Mouse (Mus musculus) MEL (cell line): ENCODE data around the gene C1ql1. TPM values are rescaled to one million over a fixed set of nuclear protein-coding genes. Genes with fewer than 3 reads are reported as not detected.

ENCODE experiments used
- DNase-seq: peaks from one replicate; pipeline ENCODE4 v3.0.0; 2011; ENCODE audit warnings: low read depth, low spot score
- H3K27ac ChIP-seq: 2 replicates; pipeline ENCODE4 v1.5.1; 2012; ENCODE audit warnings: low read depth, mild to moderate bottlenecking, control low read depth, low read length, moderate library complexity; ENCODE audit not compliant: control insufficient read depth
- H3K27me3 ChIP-seq, 2 experiments: fragments of 150-350 bp in 1 of 2; sonication (generic) in 1 of 2; 2 replicates each; pipeline ENCODE4 v1.6.1; 2012; ENCODE audit warnings: low read length in 2 of 2, mild to moderate bottlenecking in 2 of 2, improper control_type of control experiment in 1 of 2, moderate library complexity in 1 of 2; ENCODE audit not compliant: insufficient read depth in 2 of 2, control insufficient read depth in 1 of 2
- H3K36me3 ChIP-seq, 2 experiments: 2 replicates each; pipeline ENCODE4 v1.6.1; 2012 to 2014; ENCODE audit warnings: low read length in 2 of 2, improper control_type of control experiment in 1 of 2, inconsistent platforms in 1 of 2, mild to moderate bottlenecking in 1 of 2; ENCODE audit not compliant: insufficient read depth in 2 of 2, control insufficient read depth in 1 of 2
- H3K4me1 ChIP-seq, 2 experiments: fragments of 150-350 bp in 1 of 2; sonication (generic) in 1 of 2; 2 replicates each; pipeline ENCODE4 v1.6.1; 2012; ENCODE audit warnings: low read length in 2 of 2, improper control_type of control experiment in 1 of 2, mild to moderate bottlenecking in 1 of 2; ENCODE audit not compliant: insufficient read depth in 2 of 2, control insufficient read depth in 1 of 2
- H3K4me3 ChIP-seq, 2 experiments: fragments of 150-350 bp in 1 of 2; sonication (generic) in 1 of 2; 2 replicates each; pipeline ENCODE4 v1.5.1; 2012; ENCODE audit warnings: low read depth in 2 of 2, low read length in 2 of 2, mild to moderate bottlenecking in 2 of 2, moderate library complexity in 2 of 2, control low read depth in 1 of 2, improper control_type of control experiment in 1 of 2; ENCODE audit not compliant: control insufficient read depth in 1 of 2, insufficient read depth in 1 of 2
- H3K79me2 ChIP-seq: 2 replicates; pipeline ENCODE4 v1.6.1; 2012; ENCODE audit warnings: mild to moderate bottlenecking, low read length, moderate library complexity; ENCODE audit not compliant: control insufficient read depth, poor library complexity, insufficient read depth
- H3K9ac ChIP-seq: 2 replicates; pipeline ENCODE4 v1.6.1; 2012; ENCODE audit warnings: low read depth, mild to moderate bottlenecking, control low read depth, low read length, moderate library complexity; ENCODE audit not compliant: control insufficient read depth, poor library complexity, severe bottlenecking
- H3K9me3 ChIP-seq: fragments of 150-350 bp; sonication (generic); replicated peaks from 2 replicates; pipeline ENCODE4 v1.6.1; 2012; ENCODE audit warnings: mild to moderate bottlenecking, low read length, improper control_type of control experiment, moderate library complexity; ENCODE audit not compliant: insufficient read depth
- CHD1 ChIP-seq: IDR thresholded peaks from 2 replicates; pipeline ENCODE4 v1.6.1; 2012; ENCODE audit warnings: low read depth, mild to moderate bottlenecking, inconsistent platforms, low read length, improper control_type of control experiment
- CTCF ChIP-seq, 3 experiments: IDR thresholded peaks in 2 of 3; conservative IDR thresholded peaks in 1 of 3; 2 replicates each; pipeline ENCODE4 v1.5.1; 2011 to 2012; ENCODE audit warnings: low read length in 3 of 3, low read depth in 2 of 3, mild to moderate bottlenecking in 2 of 3, improper control_type of control experiment in 1 of 3, inconsistent platforms in 1 of 3, mixed read lengths in 1 of 3, moderate library complexity in 1 of 3; ENCODE audit not compliant: control insufficient read depth in 1 of 3, insufficient read depth in 1 of 3, poor library complexity in 1 of 3, severe bottlenecking in 1 of 3
- ELF1 ChIP-seq: IDR thresholded peaks from 2 replicates; pipeline ENCODE4 v1.6.1; 2014; ENCODE audit warnings: low read depth, mild to moderate bottlenecking, inconsistent platforms, low read length, improper control_type of control experiment, moderate library complexity
- MXI1 ChIP-seq: IDR thresholded peaks from 2 replicates; pipeline ENCODE4 v1.6.1; 2011; ENCODE audit warnings: mild to moderate bottlenecking, low read depth, low read length, improper control_type of control experiment
- MYC ChIP-seq: IDR thresholded peaks from 2 replicates; pipeline ENCODE4 v1.6.1; 2011; ENCODE audit warnings: low read depth, mild to moderate bottlenecking, low read length, improper control_type of control experiment, moderate library complexity
- POLR2AphosphoS2 ChIP-seq: IDR thresholded peaks from 2 replicates; pipeline ENCODE4 v1.6.1; 2011; ENCODE audit warnings: low read length, improper control_type of control experiment
- RCOR1 ChIP-seq: IDR thresholded peaks from 2 replicates; pipeline ENCODE4 v1.6.1; 2012; ENCODE audit warnings: low read depth, mild to moderate bottlenecking, inconsistent platforms, low read length, improper control_type of control experiment
- TAL1 ChIP-seq: IDR thresholded peaks from 2 replicates; pipeline ENCODE4 v1.6.1; 2012; ENCODE audit warnings: mild to moderate bottlenecking, inconsistent platforms, low read length, moderate library complexity, mixed read lengths
- USF2 ChIP-seq, 2 experiments: IDR thresholded peaks; 2 replicates each; pipeline ENCODE4 v1.6.1; 2011 to 2012; ENCODE audit warnings: improper control_type of control experiment in 2 of 2, low read length in 2 of 2, borderline replicate concordance in 1 of 2, inconsistent platforms in 1 of 2, low read depth in 1 of 2, mild to moderate bottlenecking in 1 of 2; ENCODE audit not compliant: insufficient read depth in 1 of 2
- ZNF384 ChIP-seq: IDR thresholded peaks from 2 replicates; pipeline ENCODE4 v1.6.1; 2012; ENCODE audit warnings: low read depth, mild to moderate bottlenecking, inconsistent platforms, low read length, improper control_type of control experiment
- polyA plus RNA-seq, 2 experiments: library from polyadenylated mRNA; stranded (reverse) in 1 of 2; unstranded in 1 of 2; fragments of >175 nt in 1 of 2; fragments of >200 nt in 1 of 2; gene quantifications; 2 replicates each; pipeline versions ENCODE4 v1.2.1 to v1.2.4; 2012; ENCODE audit warnings: low replicate concordance in 2 of 2, low read depth in 1 of 2; ENCODE audit not compliant: insufficient read length in 2 of 2, insufficient read depth in 1 of 2, missing spikeins in 1 of 2
- total RNA-seq: library from RNA; depleted of rRNA; stranded (reverse); fragments of 300-350 nt; gene quantifications from 2 replicates; pipeline ENCODE4 v1.2.3, GENCODE M21; 2012

The C1ql1 gene
- total and polyA plus RNA-seq, 3 experiments: not detected

- no peak for TF ChIP-seq MXI1
- Histone ChIP-seq H3K4me3 (no peak overlapping the region), H3K36me3 (peaks cover 0 to 6% of the 10 kb centered on the region in 2 experiments; a peak in 2 of 4 replicates), H3K27me3 (peaks cover 22 to 25% of the 10 kb centered on the region in 2 experiments), H3K79me2 (no peaks in the 10 kb centered on the region), H3K4me1 (peaks cover 0 to 10% of the 10 kb centered on the region in 2 experiments; a peak in 1 of 4 replicates), H3K9me3 (no peaks in the 10 kb centered on the region), H3K9ac (no peak overlapping the region), H3K27ac (no peak overlapping the region)
- no peak for DNase-seq
These were observed 8.8 kb downstream of the C1ql1 start for GRCm38 (mm10) chr11:102937529-102938182.

- TF ChIP-seq TAL1: no peak
- TF ChIP-seq CHD1: no peak
- no peak for TF ChIP-seq MYC
- no peak for TF ChIP-seq ELF1
- no peak for TF ChIP-seq USF2 (IDR thresholded peaks at IDR 0.05; ENCODE audit: borderline replicate concordance in 1 of 2, insufficient read depth in 1 of 2, low read depth in 1 of 2, low read length in 2 of 2)
- TF ChIP-seq RCOR1: no peak
- H3K79me2 ChIP-seq: no peaks in the 10 kb centered on the region
- H3K36me3 ChIP-seq: peaks cover 0 to 6% of the 10 kb centered on the region in 2 experiments; a peak in 2 of 4 replicates
- no peak overlapping the region for H3K4me3 ChIP-seq
- peaks cover 0 to 10% of the 10 kb centered on the region in 2 experiments; a peak in 1 of 4 replicates for H3K4me1 ChIP-seq
- no peak overlapping the region for H3K9ac ChIP-seq
- H3K9me3 ChIP-seq: no peaks in the 10 kb centered on the region
- no peak overlapping the region for H3K27ac ChIP-seq
- no peak for DNase-seq
- peaks cover 26 to 28% of the 10 kb centered on the region in 2 experiments for H3K27me3 ChIP-seq
These were observed 10.2 kb downstream of the C1ql1 start for GRCm38 (mm10) chr11:102936272-102936671.

- H3K27me3 ChIP-seq: peaks cover 23 to 28% of the 10 kb centered on the region in 2 experiments
These were observed 15.8 kb downstream of the C1ql1 start for GRCm38 (mm10) chr11:102930672-102931071.

More at GRCm38 (mm10) chr11:102930672-102931071, 15.8 kb downstream of the C1ql1 start:
- no peak overlapping the region for H3K4me3 ChIP-seq
- TF ChIP-seq ZNF384: no peak
- TF ChIP-seq MXI1: no peak
- no peak for TF ChIP-seq CTCF (IDR thresholded peaks at IDR 0.05 in 2 of 3, conservative IDR thresholded peaks at IDR 0.05 in 1 of 3; ENCODE audit: control insufficient read depth in 1 of 3, insufficient read depth in 1 of 3, low read depth in 2 of 3, low read length in 3 of 3, poor library complexity in 1 of 3, severe bottlenecking in 1 of 3)
- TF ChIP-seq POLR2AphosphoS2: no peak
- no peak for DNase-seq
- H3K36me3 ChIP-seq: peaks cover 0 to 6% of the 10 kb centered on the region in 2 experiments; a peak in 2 of 4 replicates
- no peaks in the 10 kb centered on the region for H3K79me2 ChIP-seq
- peaks cover 0 to 2% of the 10 kb centered on the region in 2 experiments; a peak in 1 of 4 replicates for H3K4me1 ChIP-seq
- H3K9ac ChIP-seq: no peak overlapping the region
- H3K9me3 ChIP-seq: no peaks in the 10 kb centered on the region
- H3K27ac ChIP-seq: no peak overlapping the region
